Mouse (Mus musculus) testis, adult 2 months (tissue): ENCODE measurements around the gene Sema4a.

ENCODE experiments used
- CTCF ChIP-seq: fragments of 200-500 bp; IDR thresholded peaks from 2 replicates; pipeline ENCODE4 v1.5.1; 2012; ENCODE audit warnings: low read depth, mild to moderate bottlenecking, inconsistent platforms, low read length, moderate library complexity; ENCODE audit not compliant: control insufficient read depth, insufficient read depth, insufficient replicate concordance
- POLR2A ChIP-seq: fragments of 200-500 bp; IDR thresholded peaks from 2 replicates; pipeline ENCODE4 v1.6.1; 2012; ENCODE audit warnings: low read depth, mild to moderate bottlenecking, inconsistent platforms, low read length, moderate library complexity; ENCODE audit not compliant: control insufficient read depth

DNA sequence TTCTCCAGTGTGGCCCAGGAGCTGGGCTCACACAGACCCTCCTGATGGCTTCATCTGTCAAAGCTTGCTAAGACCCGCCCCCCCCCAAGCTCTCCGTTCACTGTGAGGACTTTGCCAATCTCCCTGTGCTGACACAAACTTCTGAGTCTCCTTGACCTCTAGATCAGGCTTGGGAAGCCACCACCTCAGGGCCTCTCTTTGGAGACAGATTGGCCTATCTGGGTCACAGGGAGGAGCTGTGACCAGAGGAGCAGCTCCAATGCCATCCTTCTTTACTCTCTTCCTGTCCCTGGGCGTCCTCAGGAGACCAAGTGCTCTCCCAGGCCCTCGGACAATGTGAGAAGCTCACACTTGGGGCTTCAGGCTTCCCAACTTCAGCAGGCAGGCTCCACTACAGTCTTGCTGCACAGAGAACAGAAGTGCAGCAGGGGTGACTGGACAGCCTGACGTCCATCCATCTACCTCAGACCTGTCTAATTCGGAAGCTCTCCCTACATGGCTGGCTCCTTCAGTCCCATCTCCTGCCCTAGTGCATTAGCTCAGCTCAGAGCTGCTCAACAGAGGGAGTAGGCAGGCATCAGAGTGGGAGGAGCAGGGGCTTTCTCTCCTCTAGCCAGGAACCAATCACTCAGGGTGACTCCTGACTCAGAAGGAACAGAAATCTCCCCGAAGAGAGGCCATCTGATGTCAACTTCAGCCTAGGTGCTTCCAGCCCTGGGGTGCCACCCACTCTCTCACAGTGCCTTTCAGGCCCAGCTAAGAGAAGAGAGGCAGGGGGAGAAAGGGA lies 4.0 kb downstream of the Sema4a start:
- TF ChIP-seq CTCF, result no peak
- no peak for TF ChIP-seq POLR2A
